Mouse (Mus musculus) kidney, embryonic 14.5 days (tissue): ENCODE results near the gene Phc3. TPM values are rescaled to one million over a fixed set of nuclear protein-coding genes. Genes with fewer than 3 reads are reported as not detected.

Source experiments
- ATAC-seq: fragments of 200-750 bp; cut with Nextera tagmentation; 2 replicates; pipeline ENCODE4 v1.8.0; 2017; ENCODE audit warnings: moderate number of reproducible peaks, mild to moderate bottlenecking, moderate TSS enrichment, moderate library complexity; ENCODE audit not compliant: low FRiP score, low TSS enrichment
- H3K27ac ChIP-seq: fragments of 300-500 bp; sonication (generic); 2 replicates; pipeline ENCODE4 v1.5.1; 2014; ENCODE audit warnings: low read depth, mild to moderate bottlenecking, low read length, moderate library complexity, mixed read lengths
- H3K27me3 ChIP-seq: fragments of 300-500 bp; sonication (generic); 2 replicates; pipeline ENCODE4 v1.6.1; 2014; ENCODE audit warnings: mild to moderate bottlenecking, low read length; ENCODE audit not compliant: control insufficient read depth, insufficient read depth
- H3K36me3 ChIP-seq: fragments of 300-500 bp; sonication (generic); 2 replicates; pipeline ENCODE4 v1.6.1; 2014; ENCODE audit warnings: low read length, mixed read lengths; ENCODE audit not compliant: control insufficient read depth, insufficient read depth
- H3K4me1 ChIP-seq: fragments of 300-500 bp; sonication (generic); 2 replicates; pipeline ENCODE4 v1.6.1; 2014; ENCODE audit warnings: low read length, mixed read lengths; ENCODE audit not compliant: control insufficient read depth, insufficient read depth
- H3K4me2 ChIP-seq: fragments of 300-500 bp; sonication (generic); replicated peaks from 2 replicates; pipeline ENCODE4 v1.6.1; 2014; ENCODE audit warnings: low read depth, mild to moderate bottlenecking, low read length
- H3K4me3 ChIP-seq: fragments of 300-500 bp; sonication (generic); 2 replicates; pipeline ENCODE4 v1.5.1; 2014; ENCODE audit warnings: mild to moderate bottlenecking, low read length
- H3K9ac ChIP-seq: fragments of 300-500 bp; sonication (generic); 2 replicates; pipeline ENCODE4 v1.6.1; 2014; ENCODE audit warnings: low read depth, mild to moderate bottlenecking, low read length, moderate library complexity
- H3K9me3 ChIP-seq: fragments of 300-500 bp; sonication (generic); 2 replicates; pipeline ENCODE4 v1.6.1; 2016; ENCODE audit warnings: low read length; ENCODE audit not compliant: control insufficient read depth
- WGBS: fragments of 180-500 bp; shearing (Covaris S2); extraction: QIAGEN DNeasy Blood & Tissue Kit; methylation state at CpG from one replicate; pipeline ENCODE4 v1.1.7; 2014; 5-methylcytosine and 5-hydroxymethylcytosine counted together
- polyA plus RNA-seq: library from polyadenylated mRNA; unstranded; fragments of >200 nt; fragmentation: Nextera tagmentation; extraction: Ambion mirVana; gene quantifications from 2 replicates; pipeline ENCODE4 v1.2.1, GENCODE M21; 2014

Phc3 gene
- polyA plus RNA-seq, 1 experiment from 2014 or later: 8.7 TPM

DNA sequence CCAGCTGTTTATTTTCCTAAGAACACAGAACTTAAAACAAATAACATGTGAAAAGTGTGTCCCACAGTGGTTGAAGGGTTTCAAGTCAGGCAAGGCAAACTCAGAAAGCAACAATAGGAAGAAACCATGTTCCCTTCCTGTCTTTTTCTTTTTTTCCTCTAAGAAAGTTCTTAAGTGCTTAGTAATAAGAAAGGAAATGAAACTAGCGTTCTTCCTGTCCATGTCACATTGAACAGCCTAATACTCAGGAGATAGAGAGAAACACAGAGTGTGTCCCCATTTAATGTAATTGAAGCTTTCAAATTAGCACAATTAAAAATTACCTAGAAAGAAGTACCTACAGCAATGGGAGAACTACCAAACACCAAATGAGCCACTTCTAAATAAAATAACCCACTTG, 64.6 kb downstream of the Phc3 start:
- ATAC-seq: no peak
- Histone ChIP-seq H3K27me3 (no peaks in the 10 kb centered on the region), H3K27ac (no peak overlapping the region), H3K36me3 (peaks cover 50% of the 10 kb centered on the region), H3K9ac (no peak overlapping the region), H3K4me2 (no peak overlapping the region), H3K4me1 (no peaks in the 10 kb centered on the region), H3K4me3 (no peak overlapping the region), H3K9me3 (no peaks in the 10 kb centered on the region)
- WGBS: 77% methylated on average over 1 of the region's 1 CpGs

DNA sequence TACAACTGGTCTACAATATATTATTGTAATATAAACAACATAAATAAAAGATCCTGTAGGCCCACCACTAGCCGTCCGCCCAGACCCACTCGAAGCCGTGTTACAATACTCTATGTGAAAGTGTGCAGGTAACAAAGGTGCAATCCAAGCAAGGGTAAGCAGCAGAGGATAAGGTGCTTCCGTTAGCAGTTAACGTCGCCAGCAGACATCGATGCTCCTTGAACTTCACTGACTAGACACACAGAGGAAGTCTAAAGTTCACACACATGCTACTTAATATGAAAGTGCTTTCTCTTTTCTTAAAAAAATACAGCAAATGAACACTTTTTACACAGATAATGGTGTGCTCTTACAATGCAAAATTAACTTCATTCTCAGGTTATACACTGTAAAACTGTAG, 69.8 kb downstream of the Phc3 start:
- no peak for ATAC-seq
- no peaks in the 10 kb centered on the region for H3K27me3 ChIP-seq
- no peaks in the 10 kb centered on the region for H3K4me1 ChIP-seq
- H3K27ac ChIP-seq: no peak overlapping the region
- H3K36me3 ChIP-seq: peaks cover 30% of the 10 kb centered on the region
- no peaks in the 10 kb centered on the region for H3K9me3 ChIP-seq
- no peak overlapping the region for H3K4me3 ChIP-seq
- no peak overlapping the region for H3K9ac ChIP-seq
- 87% methylated on average over 8 of the region's 8 CpGs for WGBS
- no peak overlapping the region for H3K4me2 ChIP-seq

DNA sequence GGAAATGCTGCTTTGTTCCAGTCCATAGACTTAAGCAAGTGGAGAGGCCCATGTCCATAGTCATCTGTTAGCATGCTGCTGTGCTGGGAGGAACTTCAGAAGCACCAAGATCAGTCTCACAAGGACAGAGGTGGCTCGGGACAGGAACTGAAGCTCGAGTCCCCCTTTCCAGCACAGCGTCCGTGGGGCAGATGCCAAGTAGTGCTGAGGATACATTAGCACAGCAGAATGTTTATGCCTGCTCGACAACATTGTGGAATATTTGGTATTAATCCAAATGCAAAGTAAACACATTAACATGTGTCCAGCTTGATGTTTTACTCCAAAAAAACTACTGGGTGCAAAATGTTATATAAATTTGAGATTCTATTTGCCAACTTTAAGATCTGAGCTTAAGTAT, 72.5 kb downstream of the Phc3 start:
- Histone ChIP-seq H3K27ac (no peak overlapping the region), H3K27me3 (no peaks in the 10 kb centered on the region), H3K4me1 (no peaks in the 10 kb centered on the region), H3K4me2 (no peak overlapping the region), H3K36me3 (peaks cover 24% of the 10 kb centered on the region), H3K4me3 (no peak overlapping the region), H3K9ac (no peak overlapping the region), H3K9me3 (no peaks in the 10 kb centered on the region)
- no peak for ATAC-seq
- 70% methylated on average over 5 of the region's 5 CpGs for WGBS

DNA sequence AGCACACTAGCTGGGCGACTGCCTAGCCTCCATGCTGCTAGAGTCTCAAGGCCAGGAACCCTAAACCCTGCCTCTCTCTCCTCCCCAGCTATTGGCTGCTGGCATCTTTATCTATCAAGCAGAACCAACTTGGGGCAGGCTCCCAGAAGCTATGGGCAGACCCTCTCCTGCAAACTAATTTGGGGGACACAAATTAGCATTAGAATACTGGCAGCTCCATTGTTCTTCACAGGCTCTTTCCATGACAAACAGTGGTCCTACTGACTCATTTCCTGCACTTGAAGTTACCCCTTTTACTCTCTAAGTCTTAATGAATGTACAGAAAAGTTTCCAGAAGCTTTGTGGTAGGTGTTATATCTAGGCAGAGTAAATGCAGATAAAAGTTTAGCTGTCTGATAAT, 80.2 kb downstream of the Phc3 start:
- Histone ChIP-seq H3K9ac (no peak overlapping the region), H3K4me3 (no peak overlapping the region), H3K27me3 (no peaks in the 10 kb centered on the region), H3K9me3 (no peaks in the 10 kb centered on the region), H3K4me1 (no peaks in the 10 kb centered on the region), H3K36me3 (no peaks in the 10 kb centered on the region), H3K27ac (no peak overlapping the region), H3K4me2 (no peak overlapping the region)
- 28% methylated on average over 1 of the region's 1 CpGs for WGBS
- ATAC-seq: no peak

DNA sequence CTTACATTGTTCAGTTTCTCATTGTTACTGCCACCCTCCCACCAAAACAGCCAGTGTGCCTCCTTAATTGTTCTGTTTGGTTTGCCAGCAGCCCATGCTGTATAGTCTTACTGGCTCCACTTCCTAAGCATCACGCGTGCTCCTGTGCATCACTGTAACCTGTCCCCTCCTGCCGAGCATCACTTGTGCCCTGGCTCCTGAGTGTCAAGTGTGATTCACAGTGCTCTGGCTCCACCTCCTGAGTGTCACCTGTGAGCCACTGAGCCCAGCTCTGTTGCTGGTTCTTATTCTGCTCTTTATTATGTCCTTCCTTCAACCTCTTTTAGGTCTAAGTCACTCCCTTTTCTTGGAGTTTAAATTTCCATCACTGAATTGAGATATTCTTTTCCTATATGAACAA, 81.8 kb downstream of the Phc3 start:
- H3K9me3 ChIP-seq: no peaks in the 10 kb centered on the region
- H3K27ac ChIP-seq: no peak overlapping the region
- no peaks in the 10 kb centered on the region for H3K4me1 ChIP-seq
- H3K27me3 ChIP-seq: no peaks in the 10 kb centered on the region
- no peak overlapping the region for H3K9ac ChIP-seq
- no peak overlapping the region for H3K4me2 ChIP-seq
- no peak overlapping the region for H3K4me3 ChIP-seq
- H3K36me3 ChIP-seq: no peaks in the 10 kb centered on the region
- WGBS: 87% methylated on average over 3 of the region's 3 CpGs
- no peak for ATAC-seq

DNA sequence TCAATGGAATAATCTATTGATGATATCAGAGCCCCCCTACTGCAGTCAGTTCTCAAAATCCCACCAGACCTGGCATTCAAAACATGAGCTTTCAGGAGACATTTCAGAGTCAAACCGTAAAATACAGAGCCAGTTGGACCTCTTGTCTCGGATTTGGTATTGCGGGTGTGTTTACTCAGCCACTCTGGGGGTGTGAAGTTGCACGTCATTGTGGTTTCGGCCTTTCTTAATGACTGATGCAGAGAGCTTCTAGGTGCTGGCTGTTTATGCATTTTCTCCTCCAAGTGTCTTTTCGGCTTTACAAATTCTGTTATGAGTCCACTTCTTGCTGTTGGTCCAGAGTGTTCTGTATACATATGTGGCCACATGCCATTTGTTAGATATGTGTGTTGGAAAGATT, 92.5 kb downstream of the Phc3 start:
- 48% methylated on average over 6 of the region's 6 CpGs for WGBS
- Histone ChIP-seq H3K4me3 (no peak overlapping the region), H3K9me3 (no peaks in the 10 kb centered on the region), H3K9ac (no peak overlapping the region), H3K4me2 (no peak overlapping the region), H3K4me1 (no peaks in the 10 kb centered on the region), H3K27ac (no peak overlapping the region), H3K36me3 (no peaks in the 10 kb centered on the region), H3K27me3 (no peaks in the 10 kb centered on the region)
- no peak for ATAC-seq

DNA sequence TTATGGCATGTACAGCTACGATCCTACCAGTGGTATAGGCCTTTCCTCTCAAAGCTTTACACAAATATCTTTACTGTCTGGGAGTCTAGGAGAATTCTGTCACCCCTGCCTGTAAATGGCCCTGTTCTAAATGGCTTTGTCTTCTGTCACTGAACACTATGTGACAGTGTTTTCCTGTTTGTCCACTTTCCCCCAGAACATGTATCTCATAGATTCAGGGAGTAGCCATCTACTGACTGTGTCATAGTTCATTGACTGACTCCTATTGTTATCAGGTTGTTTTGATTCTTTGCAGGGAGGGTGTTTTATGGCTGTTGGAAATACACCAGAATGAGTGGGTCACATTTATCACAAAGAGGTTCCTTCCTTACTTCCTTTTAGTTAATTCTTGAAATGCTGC, 99.2 kb downstream of the Phc3 start:
- Histone ChIP-seq H3K9me3 (no peaks in the 10 kb centered on the region), H3K36me3 (no peaks in the 10 kb centered on the region), H3K27ac (no peak overlapping the region), H3K27me3 (no peaks in the 10 kb centered on the region), H3K4me2 (no peak overlapping the region), H3K9ac (no peak overlapping the region), H3K4me1 (no peaks in the 10 kb centered on the region), H3K4me3 (no peak overlapping the region)
- ATAC-seq: no peak
- 78% methylated on average over 1 of the region's 1 CpGs for WGBS

DNA sequence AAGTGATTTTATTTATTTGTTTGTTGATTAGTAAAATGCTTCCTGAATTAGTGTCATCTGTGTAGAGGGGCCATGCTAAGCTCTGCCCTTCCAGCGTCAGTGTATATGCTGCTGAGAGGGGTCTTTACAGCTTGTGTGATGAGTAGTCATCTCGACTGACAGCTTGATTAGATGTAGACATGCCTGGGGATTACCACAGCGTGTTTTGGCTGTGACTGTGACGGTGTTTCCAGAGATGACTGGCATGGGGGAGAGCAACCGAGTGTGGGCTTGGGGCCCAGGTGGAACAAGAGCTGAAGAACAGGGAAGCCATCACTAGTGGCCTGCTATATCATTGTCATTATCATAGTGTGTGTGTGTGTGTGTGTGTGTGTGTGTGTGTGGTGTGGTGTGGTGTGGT, 100.6 kb downstream of the Phc3 start:
- no peak overlapping the region for H3K9ac ChIP-seq
- H3K4me1 ChIP-seq: no peaks in the 10 kb centered on the region
- ATAC-seq: no peak
- H3K4me2 ChIP-seq: no peak overlapping the region
- H3K27me3 ChIP-seq: no peaks in the 10 kb centered on the region
- H3K9me3 ChIP-seq: no peaks in the 10 kb centered on the region
- 68% methylated on average over 5 of the region's 5 CpGs for WGBS
- no peak overlapping the region for H3K4me3 ChIP-seq
- H3K36me3 ChIP-seq: no peaks in the 10 kb centered on the region
- no peak overlapping the region for H3K27ac ChIP-seq

DNA sequence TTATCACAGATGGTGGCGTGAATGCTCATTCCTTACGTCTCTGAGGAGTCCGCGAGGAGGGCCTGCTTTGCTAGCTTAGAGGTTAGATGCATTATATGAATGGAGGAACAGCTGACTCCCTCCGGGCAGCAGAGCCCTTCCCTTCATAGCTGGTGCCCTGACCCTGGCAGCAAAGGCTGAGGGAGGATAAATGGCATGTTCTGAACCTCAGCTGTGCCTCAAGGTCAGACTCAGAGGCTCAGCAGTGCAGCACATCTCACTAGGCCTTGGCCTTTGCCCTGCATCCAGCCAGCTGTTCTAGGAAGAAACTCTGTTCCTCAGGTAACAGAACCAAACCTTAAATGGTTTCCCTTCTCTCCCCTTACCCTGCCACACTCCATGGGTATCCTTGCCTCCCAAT, 101.0 kb downstream of the Phc3 start:
- Histone ChIP-seq H3K4me1 (no peaks in the 10 kb centered on the region), H3K27ac (no peak overlapping the region), H3K27me3 (no peaks in the 10 kb centered on the region), H3K4me2 (no peak overlapping the region), H3K9me3 (no peaks in the 10 kb centered on the region), H3K9ac (no peak overlapping the region), H3K36me3 (no peaks in the 10 kb centered on the region), H3K4me3 (no peak overlapping the region)
- 82% methylated on average over 5 of the region's 5 CpGs for WGBS
- no peak for ATAC-seq

DNA sequence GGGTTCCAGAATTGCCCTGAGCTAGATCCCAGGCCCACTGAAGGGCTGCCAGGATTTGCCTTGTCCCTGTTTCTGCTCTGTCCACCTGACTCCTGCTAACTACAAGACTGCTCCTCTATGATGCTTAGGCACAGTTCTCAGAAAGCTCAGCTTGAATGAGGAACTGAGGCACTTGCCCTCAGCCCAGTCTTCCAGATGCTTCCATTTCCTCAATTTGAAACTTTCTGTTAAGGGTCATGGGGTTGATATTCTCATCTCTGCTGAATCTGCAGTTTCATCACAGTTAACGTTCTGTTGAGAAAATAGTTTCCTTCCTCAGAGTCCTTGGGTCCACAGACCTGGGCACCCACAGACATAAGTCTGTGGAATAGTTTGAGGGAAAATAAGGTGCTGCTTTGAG, 104.6 kb downstream of the Phc3 start:
- H3K27me3 ChIP-seq: no peaks in the 10 kb centered on the region
- H3K4me2 ChIP-seq: no peak overlapping the region
- no peaks in the 10 kb centered on the region for H3K4me1 ChIP-seq
- no peak overlapping the region for H3K4me3 ChIP-seq
- ATAC-seq: no peak
- H3K9me3 ChIP-seq: no peaks in the 10 kb centered on the region
- H3K36me3 ChIP-seq: no peaks in the 10 kb centered on the region
- no peak overlapping the region for H3K27ac ChIP-seq
- H3K9ac ChIP-seq: no peak overlapping the region
- 76% methylated on average over 1 of the region's 1 CpGs for WGBS
